Mouse (Mus musculus): ENCODE results near the gene Tcf7. TPM values are rescaled to one million over a fixed set of nuclear protein-coding genes. Genes with fewer than 3 reads are reported as not detected.

Tcf7 gene
- polyA plus RNA-seq, 1 experiment from 2014 or later: 68.8 TPM

GRCm38 (mm10) chr11:52258711-52259110 lies 24.1 kb downstream of the Tcf7 start:
- no peak overlapping the region for H3K4me2 ChIP-seq
- DNase-seq: no peak
- 57% methylated on average over 5 of the region's 5 CpGs for WGBS
- H3K27ac ChIP-seq (ENCODE audit: low read depth): no peak overlapping the region
- H3K4me3 ChIP-seq (ENCODE audit: low read depth, low read length): no peak overlapping the region
- no peaks in the 10 kb centered on the region for H3K4me1 ChIP-seq (ENCODE audit: insufficient read depth)
- peaks cover 72% of the 10 kb centered on the region for H3K36me3 ChIP-seq (ENCODE audit: insufficient read depth)
- H3K9ac ChIP-seq: no peak overlapping the region
- no peaks in the 10 kb centered on the region for H3K9me3 ChIP-seq (ENCODE audit: low read depth, low read length)
- ATAC-seq (ENCODE audit: insufficient read depth): no peak
- no peaks in the 10 kb centered on the region for H3K27me3 ChIP-seq (ENCODE audit: insufficient read depth, low read length)
- no peak for TF ChIP-seq CTCF (IDR thresholded peaks at IDR 0.05; ENCODE audit: low read depth)

GRCm38 (mm10) chr11:52257376-52257775 lies 25.4 kb downstream of the Tcf7 start:
- TF ChIP-seq CTCF (IDR thresholded peaks at IDR 0.05; ENCODE audit: low read depth): no peak
- Histone ChIP-seq H3K4me2 (no peak overlapping the region), H3K9ac (no peak overlapping the region), H3K4me1 (ENCODE audit: insufficient read depth) (no peaks in the 10 kb centered on the region), H3K36me3 (ENCODE audit: insufficient read depth) (peaks cover 73% of the 10 kb centered on the region), H3K27ac (ENCODE audit: low read depth) (no peak overlapping the region), H3K4me3 (ENCODE audit: low read depth, low read length) (no peak overlapping the region), H3K9me3 (ENCODE audit: low read depth, low read length) (no peaks in the 10 kb centered on the region), H3K27me3 (ENCODE audit: insufficient read depth, low read length) (no peaks in the 10 kb centered on the region)
- WGBS: 84% methylated on average over 3 of the region's 3 CpGs
- ATAC-seq (ENCODE audit: insufficient read depth): no peak
- no peak for DNase-seq

GRCm38 (mm10) chr11:52255077-52255476 lies 27.7 kb downstream of the Tcf7 start:
- Histone ChIP-seq H3K9me3 (ENCODE audit: low read depth, low read length) (no peaks in the 10 kb centered on the region), H3K4me1 (ENCODE audit: insufficient read depth) (no peaks in the 10 kb centered on the region), H3K36me3 (ENCODE audit: insufficient read depth) (peaks cover 63% of the 10 kb centered on the region), H3K27me3 (ENCODE audit: insufficient read depth, low read length) (no peaks in the 10 kb centered on the region), H3K9ac (no peak overlapping the region), H3K4me3 (ENCODE audit: low read depth, low read length) (no peak overlapping the region), H3K27ac (ENCODE audit: low read depth) (no peak overlapping the region), H3K4me2 (no peak overlapping the region)
- 82% methylated on average over 8 of the region's 8 CpGs for WGBS
- DNase-seq: no peak
- no peak for TF ChIP-seq CTCF (IDR thresholded peaks at IDR 0.05; ENCODE audit: low read depth)
- ATAC-seq (ENCODE audit: insufficient read depth): no peak

- H3K27ac ChIP-seq (ENCODE audit: low read depth): no peak overlapping the region
- H3K4me1 ChIP-seq (ENCODE audit: insufficient read depth): no peaks in the 10 kb centered on the region
- peaks cover 61% of the 10 kb centered on the region for H3K36me3 ChIP-seq (ENCODE audit: insufficient read depth)
- ATAC-seq (ENCODE audit: insufficient read depth) (peak; percentile 61; the same call in 1 of the 2 replicates), DNase-seq (peak; percentile 84)
- H3K9ac ChIP-seq: no peak overlapping the region
- H3K27me3 ChIP-seq (ENCODE audit: insufficient read depth, low read length): no peaks in the 10 kb centered on the region
- peak; percentile 94 for TF ChIP-seq CTCF (IDR thresholded peaks at IDR 0.05; ENCODE audit: low read depth)
- WGBS: 59% methylated on average over 11 of the region's 11 CpGs
- H3K4me2 ChIP-seq: no peak overlapping the region
- H3K4me3 ChIP-seq (ENCODE audit: low read depth, low read length): no peak overlapping the region
- H3K9me3 ChIP-seq (ENCODE audit: low read depth, low read length): no peaks in the 10 kb centered on the region
Measured at GRCm38 (mm10) chr11:52253674-52254375, 29.0 kb downstream of the Tcf7 start.

GRCm38 (mm10) chr11:52252692-52253091 lies 30.1 kb downstream of the Tcf7 start:
- H3K36me3 ChIP-seq (ENCODE audit: insufficient read depth): peaks cover 58% of the 10 kb centered on the region
- WGBS: 46% methylated on average over 1 of the region's 1 CpGs
- no peak overlapping the region for H3K9ac ChIP-seq
- no peak for TF ChIP-seq CTCF (IDR thresholded peaks at IDR 0.05; ENCODE audit: low read depth)
- no peak overlapping the region for H3K27ac ChIP-seq (ENCODE audit: low read depth)
- ATAC-seq (ENCODE audit: insufficient read depth): no peak
- H3K4me3 ChIP-seq (ENCODE audit: low read depth, low read length): no peak overlapping the region
- H3K9me3 ChIP-seq (ENCODE audit: low read depth, low read length): no peaks in the 10 kb centered on the region
- no peaks in the 10 kb centered on the region for H3K4me1 ChIP-seq (ENCODE audit: insufficient read depth)
- H3K4me2 ChIP-seq: no peak overlapping the region
- no peaks in the 10 kb centered on the region for H3K27me3 ChIP-seq (ENCODE audit: insufficient read depth, low read length)
- no peak for DNase-seq

- H3K27ac ChIP-seq (ENCODE audit: low read depth): no peak overlapping the region
- H3K4me2 ChIP-seq: no peak overlapping the region
- no peak overlapping the region for H3K9ac ChIP-seq
- DNase-seq (no peak), ATAC-seq (ENCODE audit: insufficient read depth) (no peak)
- H3K9me3 ChIP-seq (ENCODE audit: low read depth, low read length): no peaks in the 10 kb centered on the region
- H3K27me3 ChIP-seq (ENCODE audit: insufficient read depth, low read length): no peaks in the 10 kb centered on the region
- WGBS: 69% methylated on average over 5 of the region's 5 CpGs
- TF ChIP-seq CTCF (IDR thresholded peaks at IDR 0.05; ENCODE audit: low read depth): no peak
- H3K4me1 ChIP-seq (ENCODE audit: insufficient read depth): no peaks in the 10 kb centered on the region
- H3K36me3 ChIP-seq (ENCODE audit: insufficient read depth): peaks cover 58% of the 10 kb centered on the region
- no peak overlapping the region for H3K4me3 ChIP-seq (ENCODE audit: low read depth, low read length)
Measured at GRCm38 (mm10) chr11:52251770-52252169, 31.0 kb downstream of the Tcf7 start.

- H3K27ac ChIP-seq (ENCODE audit: low read depth): no peak overlapping the region
- H3K4me1 ChIP-seq (ENCODE audit: insufficient read depth): no peaks in the 10 kb centered on the region
- no peak overlapping the region for H3K4me2 ChIP-seq
- H3K36me3 ChIP-seq (ENCODE audit: insufficient read depth): peaks cover 58% of the 10 kb centered on the region
- DNase-seq (no peak), ATAC-seq (ENCODE audit: insufficient read depth) (no peak)
- no peaks in the 10 kb centered on the region for H3K9me3 ChIP-seq (ENCODE audit: low read depth, low read length)
- no peaks in the 10 kb centered on the region for H3K27me3 ChIP-seq (ENCODE audit: insufficient read depth, low read length)
- H3K4me3 ChIP-seq (ENCODE audit: low read depth, low read length): no peak overlapping the region
- 0 out of 2 replicates have a peak, but pooled peaks have one; percentile 15 for TF ChIP-seq CTCF (IDR thresholded peaks at IDR 0.05; ENCODE audit: low read depth)
- no peak overlapping the region for H3K9ac ChIP-seq
- WGBS: 98% methylated on average over 2 of the region's 2 CpGs
Measured at GRCm38 (mm10) chr11:52249452-52249851, 33.4 kb downstream of the Tcf7 start.
